Mouse (Mus musculus) intestine, embryonic 14.5 days (tissue): ENCODE data around the gene Rnf208. TPM values are rescaled to one million over a fixed set of nuclear protein-coding genes. Genes with fewer than 3 reads are reported as not detected.

Experiments
- ATAC-seq: fragments of 200-750 bp; cut with Nextera tagmentation; replicated peaks from 2 replicates; pipeline ENCODE4 v1.8.0; 2017; ENCODE audit warnings: low read depth, moderate number of reproducible peaks, moderate TSS enrichment, moderate library complexity; ENCODE audit not compliant: low FRiP score, low TSS enrichment
- DNase-seq: peaks from one replicate; pipeline ENCODE4 v3.0.0-alpha.2; 2018; ENCODE audit warnings: low spot score
- H3K27ac ChIP-seq: fragments of 300-500 bp; sonication (generic); 2 replicates; pipeline ENCODE4 v1.5.1; 2014; ENCODE audit warnings: low read depth, mild to moderate bottlenecking, control low read depth
- H3K27me3 ChIP-seq: fragments of 300-500 bp; sonication (generic); replicated peaks from 2 replicates; pipeline ENCODE4 v1.6.1; 2014; ENCODE audit warnings: low read length, control low read depth; ENCODE audit not compliant: control insufficient read depth, insufficient read depth
- H3K36me3 ChIP-seq: fragments of 300-500 bp; sonication (generic); 2 replicates; pipeline ENCODE4 v1.6.1; 2014; ENCODE audit warnings: low read length, control low read depth; ENCODE audit not compliant: control insufficient read depth, insufficient read depth
- H3K4me1 ChIP-seq: fragments of 300-500 bp; sonication (generic); replicated peaks from 2 replicates; pipeline ENCODE4 v1.6.1; 2014; ENCODE audit warnings: low read length, control low read depth, mixed read lengths; ENCODE audit not compliant: control insufficient read depth, insufficient read depth
- H3K4me2 ChIP-seq: fragments of 300-500 bp; sonication (generic); 2 replicates; pipeline ENCODE4 v1.6.1; 2014; ENCODE audit warnings: low read length
- H3K4me3 ChIP-seq: fragments of 300-500 bp; sonication (generic); 2 replicates; pipeline ENCODE4 v1.5.1; 2014; ENCODE audit warnings: low read depth, low read length, control low read depth, mixed read lengths
- H3K9ac ChIP-seq: fragments of 300-500 bp; sonication (generic); 2 replicates; pipeline ENCODE4 v1.6.1; 2014; ENCODE audit warnings: mild to moderate bottlenecking, low read length
- H3K9me3 ChIP-seq: fragments of 300-500 bp; sonication (generic); 2 replicates; pipeline ENCODE4 v1.6.1; 2016; ENCODE audit warnings: low read length, control low read depth; ENCODE audit not compliant: control insufficient read depth
- WGBS: fragments of 180-500 bp; shearing (Covaris S2); extraction: QIAGEN DNeasy Blood & Tissue Kit; methylation state at CpG from one replicate; pipeline ENCODE4 v1.1.7; 2014; 5-methylcytosine and 5-hydroxymethylcytosine counted together
- polyA plus RNA-seq: library from polyadenylated mRNA; unstranded; fragments of >200 nt; fragmentation: Nextera tagmentation; extraction: Ambion mirVana; gene quantifications from 2 replicates; pipeline ENCODE4 v1.2.1, GENCODE M21; 2014

Rnf208 gene
- polyA plus RNA-seq, 1 experiment from 2014 or later, result 18.7 TPM

GRCm38 (mm10) chr2:25217666-25218065, 24.4 kb upstream of the Rnf208 start:
- WGBS, result 53% methylated on average over 2 of the region's 2 CpGs
- 0 out of 2 replicates have a peak, but pooled peaks cover 4% of the 10 kb centered on the region for H3K27me3 ChIP-seq
- DNase-seq (no peak), ATAC-seq (no peak)
- no peaks in the 10 kb centered on the region for H3K4me1 ChIP-seq
- H3K27ac ChIP-seq, result no peak overlapping the region
- no peak overlapping the region for H3K4me2 ChIP-seq
- no peak overlapping the region for H3K4me3 ChIP-seq
- peaks cover 9% of the 10 kb centered on the region; the same call in 1 of the 2 replicates for H3K36me3 ChIP-seq
- H3K9ac ChIP-seq, result no peak overlapping the region
- H3K9me3 ChIP-seq, result no peaks in the 10 kb centered on the region

DNA sequence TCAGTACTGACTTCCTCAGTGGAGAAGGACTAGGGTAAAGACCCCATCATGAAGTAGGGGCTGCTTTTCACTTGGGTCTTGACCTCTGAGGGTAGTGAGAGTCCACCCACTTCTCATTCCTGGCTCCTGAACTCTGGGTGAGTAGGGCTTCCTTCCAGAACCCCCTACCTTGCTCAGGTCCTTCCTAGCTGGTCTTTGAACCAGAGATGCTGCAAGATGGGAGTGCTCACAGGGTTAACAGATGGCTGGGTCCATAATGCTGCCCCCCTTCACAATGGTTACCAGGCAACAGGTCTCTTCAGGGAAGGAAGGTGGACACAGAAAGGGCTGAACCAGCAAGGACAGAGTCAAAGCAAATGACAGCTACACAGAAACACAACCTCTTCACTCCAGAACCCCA, 23.6 kb upstream of the Rnf208 start, which contains the start of gene Fam166a:
Gene Fam166a (plus strand): TSS at position 301 of the 400 bp plus-strand sequence.
- Histone ChIP-seq H3K27me3 (0 out of 2 replicates have a peak, but pooled peaks cover 4% of the 10 kb centered on the region), H3K36me3 (peaks cover 9% of the 10 kb centered on the region; the same call in 1 of the 2 replicates), H3K4me3 (no peak within 1 kb of the TSS), H3K9ac (no peak within 1 kb of the TSS), H3K4me1 (peaks cover 2% of the 10 kb centered on the region), H3K9me3 (no peaks in the 10 kb centered on the region), H3K27ac (no peak within 1 kb of the TSS), H3K4me2 (no peak within 1 kb of the TSS)
- ATAC-seq (no peak), DNase-seq (no peak)

GRCm38 (mm10) chr2:25221331-25221772, 20.7 kb upstream of the Rnf208 start:
- Histone ChIP-seq H3K9ac (no peak overlapping the region), H3K36me3 (peaks cover 9% of the 10 kb centered on the region; the same call in 1 of the 2 replicates), H3K4me2 (no peak overlapping the region), H3K4me3 (no peak overlapping the region), H3K27me3 (0 out of 2 replicates have a peak, but pooled peaks cover 4% of the 10 kb centered on the region), H3K9me3 (no peaks in the 10 kb centered on the region), H3K4me1 (peaks cover 9% of the 10 kb centered on the region), H3K27ac (no peak overlapping the region)
- no peak for ATAC-seq
- DNase-seq, result no peak
- 60% methylated on average over 5 of the region's 5 CpGs for WGBS

GRCm38 (mm10) chr2:25223681-25224491, 18.2 kb upstream of the Rnf208 start:
- 2% methylated on average over 50 of the region's 53 CpGs for WGBS
- H3K36me3 ChIP-seq, result peaks cover 9% of the 10 kb centered on the region; the same call in 1 of the 2 replicates
- peak; percentile 59 for ATAC-seq
- H3K9me3 ChIP-seq, result no peaks in the 10 kb centered on the region
- H3K4me2 ChIP-seq, result peak overlapping the region; percentile 74
- peak overlapping the region; percentile 82 for H3K9ac ChIP-seq
- no peak for DNase-seq
- peaks cover 9% of the 10 kb centered on the region for H3K4me1 ChIP-seq
- no peaks in the 10 kb centered on the region for H3K27me3 ChIP-seq
- H3K4me3 ChIP-seq, result peak overlapping the region; percentile 88
- peak overlapping the region; percentile 94 for H3K27ac ChIP-seq

DNA sequence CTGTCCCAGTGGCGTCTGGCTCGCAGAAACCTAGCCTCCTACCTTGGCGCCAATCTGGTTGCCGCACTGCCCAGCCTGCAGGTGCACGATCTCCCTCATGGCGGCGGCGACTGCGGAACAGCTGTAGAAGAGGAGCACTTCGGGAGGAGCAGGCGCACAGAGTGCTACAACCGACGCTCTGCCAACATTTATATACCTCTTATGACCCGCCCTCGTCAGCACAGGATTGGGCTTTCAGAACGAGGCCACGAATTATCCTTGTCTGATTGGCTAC, 17.6 kb upstream of the Rnf208 start, which contains the start of gene Tubb4b:
Gene Tubb4b (minus strand): TSS at position 211 of the 274 bp plus-strand sequence.
- Histone ChIP-seq H3K9ac (peak within 1 kb of the TSS; percentile 82), H3K4me2 (peak within 1 kb of the TSS; percentile 74), H3K27me3 (no peaks in the 10 kb centered on the region), H3K27ac (peak within 1 kb of the TSS; percentile 94), H3K4me1 (peaks cover 9% of the 10 kb centered on the region), H3K36me3 (peaks cover 9% of the 10 kb centered on the region; the same call in 1 of the 2 replicates), H3K9me3 (no peaks in the 10 kb centered on the region), H3K4me3 (peak within 1 kb of the TSS; percentile 88)
- DNase-seq (no peak), ATAC-seq (no peak)
- WGBS, result 0% methylated on average over 17 of the region's 17 CpGs

GRCm38 (mm10) chr2:25224766-25225752, 17.0 kb upstream of the Rnf208 start:
- peak overlapping the region; percentile 50 for H3K9ac ChIP-seq

GRCm38 (mm10) chr2:25225811-25226379, 16.2 kb upstream of the Rnf208 start:
- H3K27me3 ChIP-seq, result no peaks in the 10 kb centered on the region
- H3K27ac ChIP-seq, result peak overlapping the region; percentile 93
- ATAC-seq (no peak), DNase-seq (no peak)
- 75% methylated on average over 8 of the region's 8 CpGs for WGBS
- H3K9ac ChIP-seq, result peak overlapping the region; percentile 50
- H3K4me2 ChIP-seq, result peak overlapping the region; percentile 58
- peaks cover 9% of the 10 kb centered on the region for H3K4me1 ChIP-seq
- H3K4me3 ChIP-seq, result no peak overlapping the region
- no peaks in the 10 kb centered on the region for H3K9me3 ChIP-seq
- H3K36me3 ChIP-seq, result peaks cover 9% of the 10 kb centered on the region; the same call in 1 of the 2 replicates

More at GRCm38 (mm10) chr2:25224766-25225752, 17.0 kb upstream of the Rnf208 start:
- Histone ChIP-seq H3K27ac (peak overlapping the region; percentile 94), H3K27me3 (no peaks in the 10 kb centered on the region), H3K4me2 (peak overlapping the region; percentile 58), H3K9me3 (no peaks in the 10 kb centered on the region), H3K4me3 (peak overlapping the region; percentile 88), H3K4me1 (peaks cover 9% of the 10 kb centered on the region), H3K36me3 (peaks cover 9% of the 10 kb centered on the region; the same call in 1 of the 2 replicates)
- ATAC-seq (peak; percentile 97), DNase-seq (peak; percentile 97)
- 2% methylated on average over 41 of the region's 41 CpGs for WGBS

- H3K27ac ChIP-seq, result no peak overlapping the region
- H3K36me3 ChIP-seq, result peaks cover 2% of the 10 kb centered on the region; the same call in 1 of the 2 replicates
- no peak overlapping the region for H3K4me3 ChIP-seq
- no peak overlapping the region for H3K4me2 ChIP-seq
- no peaks in the 10 kb centered on the region for H3K27me3 ChIP-seq
- WGBS, result 82% methylated on average over 5 of the region's 5 CpGs
- H3K9me3 ChIP-seq, result no peaks in the 10 kb centered on the region
- DNase-seq (no peak), ATAC-seq (no peak)
- H3K4me1 ChIP-seq, result peaks cover 9% of the 10 kb centered on the region
- no peak overlapping the region for H3K9ac ChIP-seq
Observed at GRCm38 (mm10) chr2:25226864-25227263, 15.2 kb upstream of the Rnf208 start.
